Mouse (Mus musculus) testis, adult 2 months (tissue): Measurements from ENCODE around the gene Gba2.

Experiments used
- CTCF ChIP-seq: fragments of 200-500 bp; IDR thresholded peaks from 2 replicates; pipeline ENCODE4 v1.5.1; 2012; ENCODE audit warnings: low read depth, mild to moderate bottlenecking, inconsistent platforms, low read length, moderate library complexity; ENCODE audit not compliant: control insufficient read depth, insufficient read depth, insufficient replicate concordance
- POLR2A ChIP-seq: fragments of 200-500 bp; IDR thresholded peaks from 2 replicates; pipeline ENCODE4 v1.6.1; 2012; ENCODE audit warnings: low read depth, mild to moderate bottlenecking, inconsistent platforms, low read length, moderate library complexity; ENCODE audit not compliant: control insufficient read depth

DNA sequence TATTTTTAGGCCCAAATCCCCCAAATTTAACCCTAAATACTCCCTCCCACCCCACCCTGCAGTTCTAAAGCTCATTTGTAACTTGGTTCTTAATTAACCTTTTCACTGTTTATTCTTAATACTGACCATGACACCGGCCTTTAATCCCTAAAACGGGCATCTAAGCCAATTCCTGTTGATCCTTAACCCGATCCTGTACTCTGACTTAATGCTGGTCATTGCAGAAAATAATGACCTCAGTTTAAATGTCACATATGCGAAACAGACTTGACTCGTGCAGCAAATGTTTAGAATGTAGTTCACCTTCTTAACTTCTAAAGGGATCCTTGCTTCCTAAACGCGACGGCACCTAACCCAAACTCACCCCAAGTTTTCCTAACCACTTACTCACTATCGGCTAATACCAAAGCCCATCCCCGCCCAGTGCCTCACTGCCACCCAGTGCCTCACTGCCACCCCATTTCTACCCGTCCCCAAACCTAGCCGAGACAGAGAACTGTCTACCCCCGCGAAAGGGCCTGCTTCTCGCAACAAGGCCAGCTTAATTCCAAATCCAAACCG is 17.2 kb downstream of the Gba2 start:
- TF ChIP-seq CTCF (no peak), POLR2A (no peak)
